Mouse (Mus musculus) liver, postnatal 0 days (tissue): ENCODE results near the gene Rnf17.

Experiments
- CTCF ChIP-seq: sonication (generic); IDR thresholded peaks from 2 replicates; pipeline ENCODE4 v1.5.1; 2016; ENCODE audit warnings: antibody characterized with exemption, low read depth
- EP300 ChIP-seq: IDR thresholded peaks from 2 replicates; pipeline ENCODE4 v1.6.1; 2016; ENCODE audit warnings: antibody characterized with exemption, low read depth, mild to moderate bottlenecking

GRCm38 (mm10) chr14:56365292-56365691 lies 37.1 kb upstream of the Rnf17 start:
- TF ChIP-seq CTCF, result no peak
- TF ChIP-seq EP300, result no peak
